Mouse (Mus musculus) heart, adult 2 months (tissue): ENCODE measurements around the gene Pclaf.
A peak's percentile ranks its signal among the peaks of the same experiment; 100 is the strongest.

Experiments
- CTCF ChIP-seq: fragments of 200-600 bp; IDR thresholded peaks from 2 replicates; pipeline ENCODE4 v1.8.1; 2022; ENCODE audit warnings: antibody characterized with exemption, mild to moderate bottlenecking, moderate library complexity
- POLR2A ChIP-seq: fragments of 200-500 bp; IDR thresholded peaks from 2 replicates; pipeline ENCODE4 v1.6.1; 2011; ENCODE audit warnings: mild to moderate bottlenecking, low read depth, low read length, control low read depth; ENCODE audit not compliant: insufficient read depth

DNA sequence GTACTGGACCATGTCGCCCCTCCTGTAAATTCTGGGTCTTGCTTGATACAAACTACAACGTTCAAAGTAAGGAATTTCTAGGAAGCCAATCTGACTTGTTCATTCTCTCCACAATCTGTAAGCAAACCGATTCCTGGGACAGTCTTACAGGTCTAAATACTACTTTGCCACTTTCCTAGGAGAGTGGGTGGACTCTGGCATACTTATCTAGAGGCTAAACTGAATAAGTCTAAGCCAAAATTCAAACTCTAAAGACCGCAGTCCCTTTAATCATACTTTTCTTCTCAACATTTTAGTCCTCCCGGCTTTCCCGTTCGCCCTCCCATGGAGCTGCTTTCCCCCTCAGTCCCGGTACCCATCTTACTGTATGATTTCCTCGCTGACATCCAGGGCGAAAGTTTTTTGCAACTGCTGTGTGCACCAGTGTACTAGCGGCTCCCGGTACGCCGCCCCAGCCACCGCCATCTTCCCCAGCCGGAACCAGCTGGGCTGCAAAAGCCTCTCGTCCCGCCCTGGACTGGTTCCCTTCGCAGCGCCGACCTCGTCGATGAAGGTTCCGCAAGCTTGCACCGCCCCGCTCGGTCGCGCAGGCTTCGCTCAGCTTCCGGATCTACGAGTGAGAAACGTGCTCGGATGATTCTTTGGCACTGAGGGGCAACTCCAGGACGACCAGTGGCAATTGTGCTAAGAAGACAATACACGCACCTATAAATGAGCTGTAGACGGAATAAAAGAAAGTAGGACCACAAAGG, 5.3 kb upstream of the Pclaf start:
- TF ChIP-seq CTCF (peak; percentile 32), POLR2A (peak; percentile 85)
